Mouse (Mus musculus): ENCODE measurements around the gene Eef1akmt1. TPM values are rescaled to one million over a fixed set of nuclear protein-coding genes. Genes with fewer than 3 reads are reported as not detected.

Eef1akmt1 gene
- total and polyA plus RNA-seq, 3 experiments: 40.6 to 51.0 TPM; not detected in 1

DNA sequence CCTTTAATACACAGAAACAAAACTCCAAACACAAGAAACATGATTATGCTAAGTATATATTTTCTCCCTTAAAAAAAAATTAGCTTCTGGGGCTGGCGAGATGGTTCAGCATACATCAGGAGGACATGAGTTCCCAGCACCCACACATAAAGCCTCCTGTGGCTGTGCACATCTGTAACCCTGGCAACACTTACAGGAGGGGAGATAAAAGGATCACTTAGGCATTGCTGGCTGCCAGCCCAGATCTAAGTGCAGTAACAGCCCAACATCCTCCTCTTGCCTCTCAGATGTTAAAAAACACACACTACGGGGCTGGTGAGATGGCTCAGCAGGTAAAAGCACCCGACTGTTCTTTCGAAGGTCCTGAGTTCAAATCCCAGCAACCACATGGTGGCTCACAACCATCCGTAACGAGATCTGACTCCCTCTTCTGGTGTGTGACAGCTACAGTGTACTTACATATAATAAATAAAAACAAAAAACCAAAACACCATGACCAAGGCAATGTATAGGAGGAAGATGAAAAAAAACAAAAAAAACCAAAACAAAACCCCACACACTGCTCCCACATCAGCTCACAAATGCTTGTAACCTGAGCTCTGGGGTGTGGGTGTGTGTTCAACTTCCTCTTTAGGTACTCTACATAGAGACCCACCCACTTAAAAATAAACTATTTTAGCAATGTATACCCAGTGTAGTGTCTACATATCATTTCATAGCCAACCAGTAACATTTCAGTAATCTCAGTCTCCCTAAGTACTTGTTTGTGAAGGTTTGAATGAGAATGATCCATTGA lies 3.6 kb upstream of the Eef1akmt1 start:
- TF ChIP-seq GATA1 (IDR thresholded peaks at IDR 0.05; ENCODE audit: low read depth, low read length) (peak; percentile 86), SMC3 (IDR thresholded peaks at IDR 0.05; ENCODE audit: low read depth, low read length) (no peak), SIN3A (IDR thresholded peaks at IDR 0.05; ENCODE audit: low read length) (peak; percentile 60), MYB (IDR thresholded peaks at IDR 0.05; ENCODE audit: low read depth, low read length) (no peak), ETS1 (IDR thresholded peaks at IDR 0.05; ENCODE audit: low read depth, low read length) (peak; percentile 58; the same call in 1 of the 2 replicates), ELF1 (IDR thresholded peaks at IDR 0.05; ENCODE audit: low read depth, low read length) (peak; percentile 43; the same call in 1 of the 2 replicates), CHD2 (IDR thresholded peaks at IDR 0.05; ENCODE audit: low read length) (peak; percentile 41; the same call in 1 of the 2 replicates), TBP (IDR thresholded peaks at IDR 0.05; ENCODE audit: low read depth, low read length) (0 out of 2 replicates have a peak, but pooled peaks have one; percentile 43), RCOR1 (IDR thresholded peaks at IDR 0.05; ENCODE audit: low read depth, low read length) (peak; percentile 72), POLR2AphosphoS2 (IDR thresholded peaks at IDR 0.05; ENCODE audit: low read length) (peak; percentile 78; the same call in 1 of the 2 replicates), ZNF384 (IDR thresholded peaks at IDR 0.05; ENCODE audit: low read depth, low read length) (peak; percentile 51; the same call in 1 of the 2 replicates), MXI1 (IDR thresholded peaks at IDR 0.05; ENCODE audit: low read depth, low read length) (peak; percentile 63; the same call in 1 of the 2 replicates), EP300 (IDR thresholded peaks at IDR 0.05; ENCODE audit: low read depth in 1 of 2, low read length in 2 of 2) (peak; percentile 54 to 56; a peak in 3 of 4 replicates), TCF12 (IDR thresholded peaks at IDR 0.05; ENCODE audit: low read depth, low read length) (peak; percentile 42; the same call in 1 of the 2 replicates), GABPA (IDR thresholded peaks at IDR 0.05; ENCODE audit: low read depth, low read length) (no peak), HCFC1 (IDR thresholded peaks at IDR 0.05; ENCODE audit: low read depth, low read length) (peak; percentile 38; the same call in 1 of the 2 replicates), KAT2A (conservative IDR thresholded peaks at IDR 0.05; ENCODE audit: low read depth, low read length) (no peak)
- Histone ChIP-seq H3K4me3 (ENCODE audit: control insufficient read depth in 1 of 2, insufficient read depth in 1 of 2, low read depth in 2 of 2, low read length in 2 of 2) (no peak overlapping the region), H3K4me1 (ENCODE audit: control insufficient read depth in 1 of 2, insufficient read depth in 2 of 2, low read length in 2 of 2) (peaks cover 6 to 20% of the 10 kb centered on the region in 2 experiments), H3K27me3 (ENCODE audit: control insufficient read depth in 1 of 2, insufficient read depth in 2 of 2, low read length in 2 of 2) (no peaks in the 10 kb centered on the region), H3K9me3 (replicated peaks; ENCODE audit: insufficient read depth, low read length) (no peaks in the 10 kb centered on the region), H3K27ac (ENCODE audit: control insufficient read depth, low read depth, low read length) (peak overlapping the region; percentile 25; the same call in 1 of the 2 replicates), H3K36me3 (ENCODE audit: control insufficient read depth in 1 of 2, insufficient read depth in 2 of 2, low read length in 2 of 2) (peaks cover 4 to 21% of the 10 kb centered on the region in 2 experiments; a peak in 3 of 4 replicates), H3K79me2 (ENCODE audit: control insufficient read depth, insufficient read depth, low read length, poor library complexity) (no peaks in the 10 kb centered on the region; the same call in 1 of the 2 replicates), H3K9ac (ENCODE audit: control insufficient read depth, low read depth, low read length, poor library complexity, severe bottlenecking) (no peak overlapping the region)
- peak; percentile 91 for DNase-seq (ENCODE audit: low read depth, low spot score)

DNA sequence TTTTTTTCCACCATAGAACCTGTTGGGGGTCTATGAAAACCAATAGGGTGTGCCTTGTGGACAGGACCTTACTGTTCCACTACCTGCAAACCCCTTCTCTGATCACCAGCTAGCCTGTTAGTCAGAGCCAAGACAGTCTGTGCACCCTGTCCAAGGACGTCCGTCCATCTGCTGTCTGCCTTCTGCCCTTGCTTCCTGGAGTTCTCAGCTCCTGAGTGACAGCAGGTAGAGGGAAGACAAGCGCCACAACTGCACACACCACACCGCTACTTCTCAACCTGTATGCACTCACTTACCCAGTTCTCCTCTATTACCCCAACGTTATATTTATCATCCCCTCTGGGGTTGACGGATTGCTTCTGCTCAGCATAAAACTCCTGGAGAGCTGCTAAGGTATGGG lies 5.8 kb downstream of the Eef1akmt1 start:
- DNase-seq (ENCODE audit: low read depth, low spot score): no peak
- Histone ChIP-seq H3K27ac (ENCODE audit: control insufficient read depth, low read depth, low read length) (no peak overlapping the region), H3K9ac (ENCODE audit: control insufficient read depth, low read depth, low read length, poor library complexity, severe bottlenecking) (no peak overlapping the region), H3K4me1 (ENCODE audit: control insufficient read depth in 1 of 2, insufficient read depth in 2 of 2, low read length in 2 of 2) (peaks cover 2 to 3% of the 10 kb centered on the region in 2 experiments; a peak in 1 of 4 replicates), H3K9me3 (replicated peaks; ENCODE audit: insufficient read depth, low read length) (no peaks in the 10 kb centered on the region), H3K79me2 (ENCODE audit: control insufficient read depth, insufficient read depth, low read length, poor library complexity) (no peaks in the 10 kb centered on the region), H3K27me3 (ENCODE audit: control insufficient read depth in 1 of 2, insufficient read depth in 2 of 2, low read length in 2 of 2) (no peaks in the 10 kb centered on the region), H3K4me3 (ENCODE audit: control insufficient read depth in 1 of 2, insufficient read depth in 1 of 2, low read depth in 2 of 2, low read length in 2 of 2) (no peak overlapping the region), H3K36me3 (ENCODE audit: control insufficient read depth in 1 of 2, insufficient read depth in 2 of 2, low read length in 2 of 2) (no peaks in the 10 kb centered on the region; a peak in 2 of 4 replicates)
- TF ChIP-seq MAZ (IDR thresholded peaks at IDR 0.05; ENCODE audit: low read depth, low read length) (no peak), MEF2A (IDR thresholded peaks at IDR 0.05; ENCODE audit: extremely low read depth, insufficient replicate concordance, low read depth, low read length, poor library complexity, severe bottlenecking) (no peak), HCFC1 (IDR thresholded peaks at IDR 0.05; ENCODE audit: low read depth, low read length) (no peak), RAD21 (IDR thresholded peaks at IDR 0.05; ENCODE audit: low read depth, low read length) (no peak), POLR2A (IDR thresholded peaks at IDR 0.05; ENCODE audit: control insufficient read depth in 1 of 2, insufficient read depth in 1 of 2, low read depth in 1 of 2, low read length in 2 of 2, poor library complexity in 1 of 2) (no peak), MYC (IDR thresholded peaks at IDR 0.05; ENCODE audit: low read depth, low read length) (no peak), POLR2AphosphoS5 (IDR thresholded peaks at IDR 0.05; ENCODE audit: borderline replicate concordance, low read depth, low read length) (no peak), E2F4 (IDR thresholded peaks at IDR 0.05; ENCODE audit: borderline replicate concordance, low read depth, low read length) (no peak), GATA1 (IDR thresholded peaks at IDR 0.05; ENCODE audit: low read depth, low read length) (no peak), CHD2 (IDR thresholded peaks at IDR 0.05; ENCODE audit: low read length) (no peak), TAL1 (IDR thresholded peaks at IDR 0.05; ENCODE audit: low read length) (no peak), MXI1 (IDR thresholded peaks at IDR 0.05; ENCODE audit: low read depth, low read length) (no peak), NRF1 (IDR thresholded peaks at IDR 0.05; ENCODE audit: insufficient read depth, low read depth, low read length, poor library complexity, severe bottlenecking) (no peak), USF2 (IDR thresholded peaks at IDR 0.05; ENCODE audit: borderline replicate concordance in 1 of 2, insufficient read depth in 1 of 2, low read depth in 1 of 2, low read length in 2 of 2) (no peak), ZMIZ1 (IDR thresholded peaks at IDR 0.05; ENCODE audit: low read depth, low read length) (no peak), ZC3H11A (IDR thresholded peaks at IDR 0.05; ENCODE audit: low read depth, low read length) (no peak)
